Mouse (Mus musculus): Measurements from ENCODE around the gene Arpc3.

Gene Arpc3

DNA sequence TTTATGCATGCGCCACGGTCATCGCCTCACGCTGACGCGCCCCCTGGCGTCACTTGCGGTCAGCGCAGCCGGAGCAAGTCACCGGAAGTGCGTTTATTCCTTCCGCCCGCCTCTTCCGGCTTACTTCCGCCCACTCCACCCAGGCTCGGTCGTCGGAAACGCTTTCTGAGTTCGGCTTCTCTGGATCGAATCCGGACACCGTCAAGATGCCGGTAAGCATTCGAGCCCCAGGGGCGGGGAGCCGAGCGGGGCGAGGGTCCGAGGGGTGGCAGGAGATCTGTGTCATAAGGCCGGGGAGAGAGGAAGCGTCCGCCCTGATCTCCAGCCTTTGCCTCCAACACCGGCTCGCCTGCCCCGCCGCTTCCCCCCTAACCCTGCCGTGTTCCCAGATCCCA is at the start of gene Arpc3:
TSS of gene Arpc3 (plus strand) at position 93 of the 395 bp plus-strand sequence.
- DNase-seq, result peak; percentile 88 to 96

DNA sequence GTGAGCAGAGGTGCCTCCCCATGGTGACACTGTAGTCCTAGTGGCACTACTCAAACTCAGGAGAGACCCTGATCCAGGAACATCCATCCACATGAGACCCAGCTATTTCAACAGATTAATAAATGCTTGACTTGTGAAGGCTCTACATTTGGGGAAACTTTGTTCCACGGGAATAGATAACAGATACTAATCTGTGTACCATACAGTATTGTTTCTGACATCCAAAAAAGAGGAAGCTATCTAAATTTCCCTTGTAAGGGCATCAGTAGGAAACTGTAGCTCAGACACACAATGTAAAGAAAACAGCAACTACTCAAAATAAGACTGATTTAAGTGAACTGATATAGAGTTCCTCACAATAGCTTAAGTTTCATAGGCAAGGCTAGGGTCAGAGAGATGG is 48.8 kb upstream of the Arpc3 start:
- DNase-seq, result no peak

DNA sequence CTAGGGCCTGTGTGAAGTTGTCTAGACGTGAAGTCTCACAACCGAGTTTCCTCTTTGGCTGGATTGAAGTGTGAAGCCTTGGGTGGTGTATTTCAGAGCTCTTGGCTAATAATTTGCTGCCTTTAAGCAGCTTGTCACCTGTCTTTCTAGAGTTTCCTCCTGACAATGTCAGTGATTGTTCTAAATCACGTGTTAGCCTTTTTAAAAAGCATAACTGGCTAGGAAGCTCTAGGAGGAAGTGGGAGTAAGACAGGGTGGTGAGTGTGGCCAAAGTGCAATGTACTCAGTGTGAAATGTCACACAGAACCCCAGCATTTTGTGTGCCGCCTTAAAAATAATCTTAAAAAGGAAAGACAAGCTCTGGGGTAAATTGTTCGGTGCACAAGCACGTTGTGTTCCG is 47.9 kb upstream of the Arpc3 start:
- no peak for DNase-seq

DNA sequence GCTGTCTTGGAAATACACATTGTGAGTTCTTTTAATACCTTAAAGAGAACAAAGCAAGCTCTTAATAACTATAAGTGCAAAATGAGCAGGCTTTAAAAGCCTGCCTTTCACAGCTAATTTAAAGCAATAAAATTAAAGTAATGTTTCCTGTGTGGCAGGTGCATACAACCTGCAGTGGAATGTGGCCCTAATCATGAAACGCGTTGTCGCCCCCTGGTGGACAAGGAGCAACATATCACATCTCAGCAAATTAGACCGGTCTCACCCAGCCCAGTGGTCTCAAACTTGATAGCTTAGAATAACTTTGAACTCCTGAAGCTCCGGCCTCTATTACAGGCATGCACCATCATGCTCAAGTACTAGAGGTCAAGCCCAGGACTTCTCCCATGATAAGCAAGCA is 47.4 kb upstream of the Arpc3 start:
- peak; percentile 75 to 89 for DNase-seq

DNA sequence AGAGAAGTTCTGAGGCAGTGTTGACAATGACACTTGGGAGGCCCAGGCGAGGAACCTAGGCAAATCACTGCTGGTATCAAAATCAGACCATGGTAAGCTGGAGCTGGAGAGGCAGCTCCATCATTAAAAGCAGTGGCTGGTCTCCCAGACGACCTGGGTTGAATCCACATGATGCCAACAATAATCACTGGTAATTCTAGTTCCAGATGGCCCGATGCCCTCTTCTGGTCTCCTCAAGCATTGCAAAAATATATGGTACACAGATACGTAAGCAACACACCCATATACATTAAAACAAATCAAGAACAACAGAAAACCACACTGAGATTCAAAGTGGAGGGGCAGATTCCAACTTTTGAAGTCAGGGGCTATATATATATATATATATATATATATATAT is 45.9 kb upstream of the Arpc3 start:
- DNase-seq, result no peak

DNA sequence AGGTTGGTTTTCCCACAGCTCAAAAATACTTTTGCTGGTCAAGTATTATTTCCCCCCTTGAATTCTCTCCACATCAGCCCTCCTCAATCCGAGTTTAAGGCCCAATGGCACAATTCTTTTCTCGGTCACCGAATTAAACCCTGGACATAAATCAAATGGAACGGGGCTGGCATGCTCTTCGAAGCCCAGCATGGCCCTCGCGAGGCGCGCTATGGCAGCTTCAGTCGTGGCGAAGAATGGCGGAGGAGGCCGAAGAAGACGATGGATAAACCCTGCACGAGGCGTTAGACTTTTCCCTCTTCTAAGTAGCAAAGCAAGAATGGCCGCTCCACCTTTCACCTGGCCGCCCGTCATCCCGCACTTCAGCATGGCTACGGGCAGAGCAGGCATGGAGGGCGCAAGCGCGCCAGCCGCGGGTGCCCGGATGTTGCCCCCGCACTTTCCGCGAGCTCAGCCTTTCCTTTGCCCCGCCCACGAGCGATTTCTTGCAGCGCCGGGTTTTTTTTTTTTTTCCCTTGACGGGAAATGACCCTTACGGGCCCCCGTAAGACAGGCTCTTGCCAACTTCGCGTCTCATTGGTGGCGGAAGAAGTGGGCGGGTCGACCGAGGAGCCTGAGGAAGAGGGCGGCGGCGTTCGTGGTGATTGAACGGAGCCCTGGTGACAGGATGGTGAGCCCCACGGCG is 37.7 kb upstream of the Arpc3 start, which contains the start of the genes Rad9b and Vps29:
TSS of gene Rad9b (minus strand) at position 427 of the 685 bp plus-strand sequence.
TSS of gene Vps29 (plus strand) at position 563 of the 685 bp plus-strand sequence.
- peak; percentile 96 to 99 for DNase-seq

DNA sequence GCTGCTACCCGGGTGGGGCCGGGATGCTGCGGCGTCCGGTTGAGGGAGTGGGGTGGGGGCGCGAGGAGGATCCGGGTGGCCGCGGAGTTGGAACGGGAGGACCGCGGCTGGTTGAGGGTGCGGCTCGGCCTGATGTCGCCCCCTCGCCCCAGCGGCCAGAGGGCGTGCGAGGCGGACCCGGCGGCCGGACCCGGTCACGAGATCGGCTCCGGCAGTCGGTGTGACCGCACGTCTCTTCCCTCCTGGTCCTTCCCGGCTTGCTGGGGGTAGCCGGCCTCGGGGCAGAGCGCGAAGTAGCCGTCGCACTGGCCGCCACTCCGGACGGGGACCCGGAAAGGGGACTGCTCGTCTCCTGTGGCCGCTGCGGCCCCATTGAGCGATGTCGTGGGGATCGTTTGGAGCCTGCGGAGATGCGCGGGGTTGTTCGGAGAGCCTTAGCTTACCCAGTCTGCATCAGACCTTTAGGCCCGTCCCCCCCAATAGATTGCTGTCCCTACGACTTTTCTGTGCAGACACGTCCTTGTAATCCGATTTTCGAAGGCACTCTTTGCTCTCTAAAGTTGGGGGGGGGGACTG is 37.1 kb upstream of the Arpc3 start:
- no peak for DNase-seq

DNA sequence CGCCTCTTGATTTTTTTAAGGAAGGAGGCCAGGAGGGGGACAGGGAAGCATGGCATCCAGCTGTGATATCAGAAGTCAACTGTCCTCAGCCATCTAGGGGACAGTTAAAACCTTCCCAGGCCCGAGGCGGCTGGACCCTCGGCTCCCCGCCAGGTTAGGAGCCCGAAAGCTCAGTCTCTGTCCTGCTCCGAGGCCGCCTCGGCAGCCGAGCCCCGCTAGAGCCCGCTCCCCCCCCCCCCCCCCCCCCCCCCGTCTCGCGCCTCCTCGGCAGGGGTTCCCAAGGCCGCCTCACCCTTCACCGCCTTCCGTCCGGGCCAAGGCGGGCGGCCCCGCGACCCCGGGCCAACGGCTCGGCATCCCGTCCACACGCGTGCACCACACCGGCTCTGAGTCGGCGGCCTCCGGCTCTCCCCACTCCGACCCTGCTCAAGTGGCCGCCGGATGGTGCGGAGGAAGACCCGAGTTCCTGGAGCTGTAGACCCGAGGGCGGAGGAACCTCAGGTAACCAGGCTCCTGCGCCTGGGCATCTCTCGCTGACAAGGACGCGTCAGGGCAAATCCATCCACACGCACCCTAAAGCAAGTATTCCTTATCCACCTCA is 20.0 kb upstream of the Arpc3 start, which contains the start of gene Gpn3:
TSS of gene Gpn3 (plus strand) at position 286 of the 601 bp plus-strand sequence.
- peak in 1 of 2 experiments; percentile 42 for DNase-seq

DNA sequence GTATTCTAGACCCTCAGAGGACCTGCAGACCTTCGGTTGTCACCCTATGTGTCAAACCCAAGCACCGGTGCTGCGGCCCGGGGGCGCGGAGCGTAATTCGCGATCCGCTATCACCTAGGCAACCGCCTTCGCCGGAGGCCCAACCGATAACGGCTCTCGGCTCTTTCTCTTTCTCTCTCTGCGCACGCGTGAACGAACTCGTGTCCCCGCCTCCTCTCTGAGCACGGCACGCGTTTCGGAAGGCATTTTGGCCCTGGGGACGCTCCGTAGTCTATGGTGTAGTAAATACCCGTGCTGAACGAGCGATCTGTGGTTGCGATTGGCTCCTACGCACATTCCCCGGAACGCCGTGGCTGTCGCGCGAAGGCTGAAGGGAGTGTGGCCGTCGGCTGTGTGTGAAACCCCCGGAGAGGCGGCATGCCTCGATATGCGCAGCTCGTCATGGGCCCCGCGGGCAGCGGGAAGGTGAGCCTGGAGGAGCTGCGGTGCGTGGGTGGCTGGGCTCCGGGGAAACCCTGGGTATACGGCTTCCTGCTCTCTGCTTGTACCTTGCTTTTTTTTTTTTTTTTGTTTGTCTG is 19.4 kb upstream of the Arpc3 start, which contains the start of gene Fam216a:
TSS of gene Fam216a (minus strand) at position 173 of the 578 bp plus-strand sequence.
- peak; percentile 99 to 100 for DNase-seq

DNA sequence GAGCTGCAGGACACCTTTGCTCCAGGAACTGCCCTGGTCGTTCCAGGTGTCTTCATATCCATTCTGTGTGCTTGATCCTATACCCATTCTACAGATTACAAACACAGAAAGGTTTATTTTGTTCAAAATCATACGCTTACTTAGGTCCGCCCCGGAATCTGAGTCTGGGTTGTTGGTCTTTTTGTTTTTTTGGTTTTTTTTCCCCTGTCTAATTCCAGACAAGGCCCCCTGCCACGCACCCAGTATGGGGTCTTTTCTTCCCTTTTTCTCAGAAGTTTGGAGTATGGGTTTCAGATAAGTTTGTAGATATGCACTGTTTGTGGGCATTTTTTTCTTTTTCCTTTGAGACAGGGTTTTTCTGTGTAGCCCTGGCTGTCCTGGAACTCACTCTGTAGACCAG is 18.8 kb upstream of the Arpc3 start:
- DNase-seq, result no peak

DNA sequence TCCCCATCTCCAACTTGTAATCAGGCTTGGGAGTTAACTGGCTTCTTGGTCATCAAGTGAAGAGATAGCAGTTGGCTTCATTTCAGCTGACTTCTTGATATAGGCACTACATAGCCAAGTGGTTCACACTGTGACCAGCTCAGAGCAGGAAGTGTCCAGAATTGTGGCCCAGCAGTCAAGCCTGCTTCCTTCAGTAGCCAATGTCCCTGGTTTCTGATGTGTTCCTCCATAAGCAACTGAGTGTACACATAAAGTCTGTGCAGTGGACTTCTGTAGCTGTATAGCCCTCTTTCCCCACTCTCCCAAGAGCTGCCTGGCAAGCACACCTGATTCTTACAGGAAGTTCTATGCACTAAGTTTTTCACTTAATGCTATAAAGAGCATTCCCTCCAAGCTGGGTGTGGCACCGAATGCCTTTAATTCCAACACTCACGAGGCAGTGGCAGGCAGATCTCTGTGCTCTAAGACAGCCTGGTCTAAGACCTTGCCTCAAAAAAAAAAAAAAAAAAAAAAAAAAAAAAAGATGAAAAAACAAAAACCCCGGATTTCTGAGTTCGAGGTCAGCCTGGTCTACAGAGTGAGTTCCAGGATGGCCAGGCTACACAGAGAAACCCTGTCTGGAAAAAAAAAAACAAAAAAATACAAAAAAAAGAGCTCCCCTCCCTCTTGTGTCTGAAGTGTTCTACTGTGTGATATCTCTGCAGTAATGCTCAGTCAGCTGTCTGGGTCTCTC is 14.4 kb upstream of the Arpc3 start:
- no peak for DNase-seq

DNA sequence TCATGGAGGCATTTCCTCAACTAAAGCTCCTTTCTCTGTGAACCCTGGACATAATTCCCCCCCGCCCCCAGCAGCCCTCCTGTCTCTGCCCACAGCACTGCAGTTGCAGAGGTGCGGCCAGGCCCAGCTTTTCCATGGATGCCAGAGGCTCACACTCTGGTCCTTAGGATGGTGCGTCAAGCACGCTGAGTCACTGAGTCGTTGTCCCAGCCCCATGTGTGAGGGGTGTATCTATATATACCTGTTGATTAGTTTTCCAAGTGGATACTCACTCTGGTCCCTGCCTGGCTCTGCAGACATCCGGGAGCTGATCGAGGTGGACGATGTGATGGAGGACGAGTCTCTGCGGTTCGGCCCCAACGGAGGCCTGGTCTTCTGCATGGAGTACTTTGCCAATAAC is 13.5 kb upstream of the Arpc3 start:
- DNase-seq, result no peak

DNA sequence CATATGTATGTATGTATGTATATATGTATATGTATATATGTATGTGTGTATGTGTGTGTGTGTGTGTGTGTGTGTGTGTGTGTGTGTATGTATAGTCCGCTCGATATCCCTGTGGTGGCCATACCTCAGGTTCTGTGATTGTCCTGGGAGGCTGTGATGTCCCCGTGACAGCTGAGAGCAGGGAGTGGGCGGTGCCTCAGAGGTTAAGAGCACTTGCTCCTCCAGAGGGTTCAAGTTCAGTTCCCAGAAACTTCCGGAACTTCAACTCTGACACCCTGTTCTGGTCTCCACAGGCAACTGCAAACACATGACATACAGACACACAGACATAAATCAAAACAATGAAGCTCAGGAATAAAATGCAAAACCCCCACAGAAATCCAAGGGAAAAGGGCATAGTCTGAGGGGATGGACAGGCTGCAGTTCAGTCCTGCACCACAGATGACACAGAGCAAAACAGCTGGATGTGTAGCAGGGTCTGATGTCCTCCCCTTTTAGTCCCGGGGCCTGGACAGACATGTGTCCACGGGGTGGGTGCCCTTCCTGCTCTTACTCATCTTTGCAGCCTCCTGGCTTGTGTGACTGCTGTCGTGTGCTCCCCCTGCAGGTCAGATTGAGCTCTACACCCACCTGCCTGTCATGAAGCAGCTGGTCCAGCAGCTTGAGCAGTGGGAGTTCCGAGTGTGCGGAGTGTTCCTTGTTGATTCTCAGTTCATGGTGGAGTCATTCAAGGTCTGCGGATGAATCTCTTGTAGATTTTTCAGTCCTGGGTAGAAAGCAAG is 12.1 kb upstream of the Arpc3 start:
- DNase-seq, result peak; percentile 79 to 82

DNA sequence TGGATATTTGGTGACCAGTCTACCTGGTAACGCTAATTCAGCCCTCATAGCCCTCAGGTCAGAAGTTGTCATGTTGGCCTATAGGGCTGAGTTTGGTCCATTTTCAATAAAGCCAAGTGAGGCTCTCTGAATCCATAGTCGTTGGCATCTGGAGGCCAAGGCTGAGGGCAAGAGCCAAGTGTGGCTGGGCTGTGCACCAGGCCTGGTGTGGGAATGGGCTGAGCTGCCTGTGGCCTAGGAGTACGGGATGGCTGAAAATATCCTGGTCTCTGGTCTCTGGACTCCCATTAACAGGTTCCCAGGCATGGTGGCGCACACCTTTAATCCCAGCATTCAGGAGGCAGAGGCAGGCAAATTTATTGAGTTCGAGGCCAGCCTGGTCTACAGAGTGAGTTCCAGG is 1.7 kb upstream of the Arpc3 start:
- no peak for DNase-seq

DNA sequence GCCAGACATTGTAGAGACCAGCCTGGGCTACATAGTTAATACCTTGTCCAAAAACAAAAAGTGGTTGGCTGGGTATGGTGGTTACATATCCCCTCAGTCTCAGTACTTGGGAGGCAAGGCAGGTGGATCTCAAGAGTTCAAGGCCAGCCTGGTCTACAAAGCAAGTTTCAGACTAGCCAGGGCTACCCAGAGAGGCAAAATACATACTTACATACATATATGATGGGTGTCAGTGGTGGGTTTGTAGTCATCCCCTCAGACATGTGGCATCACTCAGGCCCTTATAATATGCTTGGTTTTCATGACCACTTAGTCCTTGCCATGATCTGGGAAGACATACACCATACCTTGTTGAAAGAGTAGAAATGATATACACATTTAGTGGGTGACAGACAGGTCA is 1.0 kb upstream of the Arpc3 start:
- DNase-seq, result no peak

DNA sequence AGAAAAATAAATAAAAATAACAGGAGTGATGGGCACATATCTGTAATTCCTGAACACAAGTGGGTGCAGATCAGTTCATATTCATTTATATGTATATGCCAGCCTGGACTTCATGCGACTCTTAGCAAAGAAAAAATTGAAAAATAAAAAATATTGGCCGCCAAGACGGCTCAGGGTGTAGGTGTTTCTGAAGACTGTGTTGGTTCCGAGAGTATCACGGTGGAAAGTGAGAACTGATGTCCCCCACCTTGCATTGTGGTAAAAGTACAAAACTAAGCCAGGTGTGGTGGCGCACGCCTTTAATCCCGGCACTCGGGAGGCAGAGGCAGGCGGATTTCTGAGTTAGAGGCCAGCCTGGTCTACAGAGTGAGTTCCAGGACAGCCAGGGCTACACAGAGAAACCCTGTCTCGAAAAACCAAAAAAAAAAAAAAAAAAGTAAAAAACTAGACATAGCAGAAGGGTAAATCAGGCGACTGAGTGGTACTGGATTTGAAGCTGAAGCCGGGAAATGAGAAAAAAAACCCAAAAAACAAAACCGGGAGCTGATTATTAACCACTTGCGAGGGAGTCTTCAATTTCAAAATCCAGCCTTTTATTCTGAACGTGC is 396 bp upstream of the Arpc3 start:
- no peak for DNase-seq

DNA sequence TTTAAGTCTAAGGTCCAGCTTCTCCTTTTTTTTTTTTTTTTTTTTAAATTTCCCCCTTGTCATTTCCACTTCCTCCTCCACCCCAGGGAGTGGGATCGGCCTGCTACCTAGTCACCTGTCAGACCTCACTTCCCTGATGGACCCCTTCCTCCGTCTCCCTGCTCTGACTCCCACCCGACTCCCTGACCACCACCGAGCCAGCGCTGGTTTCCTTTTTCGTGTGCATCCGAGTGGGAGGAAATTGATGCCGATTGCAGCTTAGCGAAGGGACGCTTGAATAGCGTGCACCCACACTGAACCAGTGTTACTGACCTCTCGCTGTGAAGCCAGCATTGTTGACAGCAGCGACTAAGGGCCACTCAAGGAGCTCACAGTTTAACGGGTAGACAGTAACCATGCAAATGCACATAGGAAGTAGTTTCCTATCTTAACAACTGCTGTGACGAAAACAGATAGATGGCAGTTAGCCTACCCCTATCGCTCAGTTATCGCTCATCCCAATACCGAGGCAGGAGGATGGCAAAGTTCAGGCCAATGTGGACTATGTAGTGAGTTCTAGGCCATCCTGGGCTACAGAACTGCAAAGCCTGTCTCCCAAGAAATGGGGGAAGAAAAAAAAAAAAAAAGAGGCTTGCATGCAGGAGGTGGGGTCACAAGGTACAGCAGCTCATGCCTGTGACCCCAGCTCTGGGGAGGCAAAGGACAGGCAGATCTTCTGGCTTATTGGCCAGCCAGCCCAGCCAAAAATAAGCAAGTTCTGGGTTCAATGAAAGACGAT is 738 bp downstream of the Arpc3 start:
- DNase-seq, result peak in 1 of 2 experiments; percentile 28

DNA sequence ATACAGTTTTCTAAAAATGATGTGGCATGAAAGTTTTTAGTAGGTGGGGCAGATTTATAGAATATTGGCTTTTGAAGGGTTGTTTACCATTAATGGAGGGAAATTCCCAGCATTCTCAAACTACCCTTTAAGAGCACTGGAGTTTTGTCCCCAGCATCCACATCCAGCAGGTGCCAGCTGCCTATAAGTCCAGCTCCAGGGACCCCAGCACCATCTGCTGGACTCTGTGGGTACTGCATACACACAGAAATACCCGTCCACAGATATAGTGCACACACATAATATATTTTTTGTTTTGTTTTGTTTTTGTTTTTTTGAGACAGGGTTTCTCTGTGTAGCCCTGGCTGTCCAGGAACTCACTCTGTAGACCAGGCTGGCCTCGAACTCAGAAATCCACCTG is 2.2 kb downstream of the Arpc3 start:
- peak; percentile 67 to 74 for DNase-seq

DNA sequence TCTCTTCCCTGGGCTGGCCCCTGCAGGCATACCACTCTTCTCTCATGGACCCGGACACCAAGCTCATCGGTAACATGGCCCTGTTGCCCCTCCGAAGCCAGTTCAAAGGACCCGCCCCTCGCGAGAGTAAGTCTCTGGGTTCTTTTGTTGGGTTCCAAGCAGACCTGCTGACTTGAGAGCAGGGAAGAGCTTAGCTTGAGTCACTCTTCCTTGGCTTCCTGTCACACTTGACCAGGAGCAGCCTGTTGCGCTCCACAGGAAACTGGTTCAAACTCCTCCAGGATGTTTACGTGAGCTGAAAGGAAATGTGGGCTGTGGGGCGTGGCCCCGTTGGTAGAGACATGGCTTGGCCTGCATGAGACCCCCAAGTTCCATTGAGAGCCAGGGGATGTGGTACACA is 5.1 kb downstream of the Arpc3 start:
- DNase-seq, result no peak

DNA sequence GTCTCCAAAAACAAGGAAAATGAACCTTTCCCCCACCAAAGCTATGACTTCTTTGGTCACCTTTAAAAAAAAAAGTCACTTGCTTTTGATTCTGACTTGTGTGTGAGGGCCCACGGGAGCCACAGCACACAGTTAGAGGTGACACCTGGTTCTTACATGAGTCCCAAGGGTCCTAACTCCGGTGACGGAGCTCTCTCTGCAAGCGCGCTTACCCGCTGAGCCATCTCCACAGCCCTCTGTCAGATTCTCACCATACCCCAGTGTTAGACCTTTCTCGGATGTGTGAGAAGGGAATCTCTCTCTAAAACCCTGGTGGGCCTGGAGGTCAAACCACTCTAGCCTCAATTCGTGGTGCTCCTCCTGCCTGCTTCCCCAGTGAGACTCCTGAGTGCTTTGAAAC is 5.8 kb downstream of the Arpc3 start:
- no peak for DNase-seq

DNA sequence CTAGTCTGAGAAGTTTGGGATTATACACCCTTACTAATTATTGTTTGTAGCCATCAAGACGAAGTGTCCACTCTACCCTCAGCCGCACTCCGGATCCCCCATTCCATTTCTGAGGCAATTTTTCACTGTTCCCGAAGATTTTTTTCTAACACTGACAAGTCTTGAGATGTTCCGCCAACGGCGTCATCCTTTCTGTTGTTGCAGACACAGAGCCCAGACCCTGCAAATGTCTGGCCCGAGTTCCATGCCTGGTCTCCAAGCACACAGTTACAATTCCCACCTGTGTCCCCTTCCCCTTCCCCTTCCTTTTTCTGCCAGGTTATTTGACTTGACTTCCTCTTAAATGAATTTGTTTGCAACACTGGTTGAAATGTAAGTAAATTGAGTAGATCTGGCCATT is 8.2 kb downstream of the Arpc3 start:
- no peak for DNase-seq

Measured in cerebellum, adult 18-20 months (tissue).